Mouse (Mus musculus): ENCODE measurements around the gene Bbs2.
"Not testable (repeated sequence)": the region's sequence is repeated elsewhere in the genome, so short reads cannot be mapped to it uniquely, and the experiment has no call there.

DNA sequence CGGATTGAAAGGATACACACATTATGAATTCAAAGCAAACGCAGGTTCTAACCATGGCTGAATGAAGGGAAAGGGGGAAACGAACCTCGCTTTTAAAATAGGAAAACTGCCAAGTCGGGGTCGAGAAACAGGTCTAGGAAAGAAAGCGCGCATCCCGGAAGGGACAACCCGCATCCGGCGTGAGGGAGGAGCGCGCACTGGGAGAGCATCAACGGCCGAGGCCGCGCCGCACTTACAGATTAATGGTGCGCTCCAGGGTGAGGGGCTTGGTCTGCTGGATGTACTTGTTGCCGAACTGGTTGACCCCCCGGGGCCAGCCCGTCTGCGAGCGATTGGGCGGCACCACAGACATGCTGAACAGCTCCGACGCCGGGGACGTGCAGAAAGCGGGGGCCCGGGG, 62.2 kb downstream of the Bbs2 start:
- TF ChIP-seq POLR2A (IDR thresholded peaks at IDR 0.05; ENCODE audit: insufficient read depth, low read depth, low read length); CTCF (IDR thresholded peaks at IDR 0.05); EP300 (IDR thresholded peaks at IDR 0.05; ENCODE audit: insufficient read depth, low read depth, low read length): not testable (repeated sequence)
